Mouse (Mus musculus): Measurements from ENCODE around the gene Osbp2.

GRCm38 (mm10) chr11:3752766-3753165 lies 110.9 kb downstream of the Osbp2 start:
- TF ChIP-seq POLR2A (IDR thresholded peaks at IDR 0.05; ENCODE audit: low read depth, low read length) (no peak), CTCF (conservative IDR thresholded peaks at IDR 0.05; ENCODE audit: insufficient read depth, insufficient read length, low read depth, low read length) (no peak)
